Mouse (Mus musculus): ENCODE data around the gene Med12l. TPM values are rescaled to one million over a fixed set of nuclear protein-coding genes. Genes with fewer than 3 reads are reported as not detected.

Med12l gene
- total and polyA plus RNA-seq, 3 experiments: 0.93 to 2.0 (median 1.5) TPM

DNA sequence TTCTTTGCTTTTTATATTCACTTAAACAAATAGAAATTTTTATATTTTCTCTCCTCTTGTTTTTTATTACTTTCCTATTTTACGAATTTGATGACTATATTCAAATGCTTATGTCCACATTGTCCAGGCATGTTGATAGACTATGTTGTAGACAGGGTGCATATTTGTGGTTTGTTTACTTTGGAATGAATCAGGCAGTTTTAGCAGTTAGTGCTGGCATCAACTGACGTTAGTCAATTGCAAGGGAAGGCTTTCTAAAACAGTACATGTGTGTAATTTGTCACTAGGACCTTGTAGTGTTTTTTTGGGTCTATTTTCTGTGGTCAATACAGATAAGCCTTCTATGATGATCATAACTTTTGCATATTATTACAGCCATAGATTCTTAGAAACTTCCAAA, 284.9 kb downstream of the Med12l start:
- H3K27me3 ChIP-seq (replicated peaks): no peaks in the 10 kb centered on the region
- no peak overlapping the region for H3K4me3 ChIP-seq (replicated peaks in 1 of 3; ENCODE audit: low read depth in 2 of 3, low read length in 2 of 3, poor library complexity in 1 of 3)
- H3K9ac ChIP-seq (ENCODE audit: insufficient read depth, low read depth): no peak overlapping the region
- peaks cover 0 to under 1% of the 10 kb centered on the region in 2 experiments; a peak in 1 of 4 replicates for H3K4me1 ChIP-seq (ENCODE audit: control insufficient read depth in 1 of 2, insufficient read depth in 2 of 2)
- H3K79me2 ChIP-seq (replicated peaks; ENCODE audit: control insufficient read depth, extremely low read depth, insufficient read depth, poor library complexity, severe bottlenecking): no peaks in the 10 kb centered on the region
- no peak overlapping the region for H3K27ac ChIP-seq (ENCODE audit: insufficient read depth, low read depth)
- in situ Hi-C loops (cut with MboI; ENCODE audit: low pct_ligation_motif_present, low pct_unique_long_range_greater_than_20kb, low sequenced_read_pairs): no loop called here
- no peak for DNase-seq (ENCODE audit: extremely low read depth)
- no peaks in the 10 kb centered on the region for H3K9me3 ChIP-seq (replicated peaks; ENCODE audit: low read length)
- no peak overlapping the region for H3K4me2 ChIP-seq (ENCODE audit: insufficient read depth, low read depth, poor library complexity, severe bottlenecking)
- TF ChIP-seq CHD1 (IDR thresholded peaks at IDR 0.05; ENCODE audit: low read depth, low read length) (no peak), ELF1 (IDR thresholded peaks at IDR 0.05; ENCODE audit: low read depth, low read length) (no peak), MEF2A (IDR thresholded peaks at IDR 0.05; ENCODE audit: borderline replicate concordance, low read depth, low read length) (no peak), EP300 (IDR thresholded peaks at IDR 0.05; ENCODE audit: low read length) (no peak)
- dilution Hi-C loops (cut with MboI; ENCODE audit: extremely low pct_ligation_motif_present, extremely low pct_unique_long_range_greater_than_20kb, low sequenced_read_pairs): no loop called here
- H3K36me3 ChIP-seq (replicated peaks in 1 of 2; ENCODE audit: control insufficient read depth in 1 of 2, insufficient read depth in 1 of 2, low read length in 1 of 2): no peaks in the 10 kb centered on the region

DNA sequence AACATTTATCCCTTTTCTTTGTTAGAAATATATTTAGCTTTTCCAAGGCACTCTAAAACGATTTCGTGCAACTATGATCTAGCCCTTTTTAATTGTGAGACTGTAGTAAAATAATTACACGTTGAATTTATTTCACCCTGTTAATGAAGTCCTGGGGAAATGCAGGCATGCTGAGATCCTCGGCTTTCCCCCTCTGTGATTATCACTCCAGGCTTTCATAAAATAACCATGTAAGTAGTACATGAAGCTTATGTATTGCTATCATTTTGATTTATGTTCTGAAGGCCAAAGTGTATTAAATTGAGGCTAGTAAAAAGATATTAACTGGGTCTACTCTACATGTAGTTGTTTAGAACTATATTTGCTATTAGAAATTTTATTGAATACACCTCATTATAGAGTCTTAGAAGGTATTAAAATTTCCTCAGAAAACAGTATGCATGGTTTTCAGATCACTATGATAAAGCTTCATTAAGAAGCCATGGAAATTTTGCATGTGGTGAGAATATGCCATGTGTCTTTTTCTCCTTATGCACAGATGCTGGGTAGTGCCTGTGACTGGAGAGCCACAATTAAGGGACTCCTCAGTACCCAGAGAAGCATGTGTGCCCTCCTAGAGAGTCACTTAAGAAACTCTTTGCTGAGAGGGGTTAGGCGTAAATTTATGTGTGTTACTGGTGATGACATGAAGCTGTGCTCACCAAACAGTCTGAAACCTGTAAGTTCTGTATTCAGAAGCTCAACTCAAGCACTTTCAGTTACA, 288.0 kb downstream of the Med12l start:
- DNase-seq (ENCODE audit: extremely low read depth): no peak
- no peaks in the 10 kb centered on the region for H3K9me3 ChIP-seq (replicated peaks; ENCODE audit: low read length)
- H3K4me2 ChIP-seq (ENCODE audit: insufficient read depth, low read depth, poor library complexity, severe bottlenecking): no peak overlapping the region
- no peaks in the 10 kb centered on the region for H3K27me3 ChIP-seq (replicated peaks)
- in situ Hi-C loops (cut with MboI; ENCODE audit: low pct_ligation_motif_present, low pct_unique_long_range_greater_than_20kb, low sequenced_read_pairs): no loop called here
- no peak overlapping the region for H3K4me3 ChIP-seq (replicated peaks in 1 of 3; ENCODE audit: low read depth in 2 of 3, low read length in 2 of 3, poor library complexity in 1 of 3)
- TF ChIP-seq POLR2A (IDR thresholded peaks at IDR 0.05; ENCODE audit: low read depth, low read length) (no peak), USF2 (conservative IDR thresholded peaks at IDR 0.05; ENCODE audit: low read depth, low read length) (no peak), E2F4 (IDR thresholded peaks at IDR 0.05; ENCODE audit: insufficient replicate concordance, low read depth, low read length) (no peak), SMC3 (IDR thresholded peaks at IDR 0.05; ENCODE audit: low read depth, low read length) (no peak), POLR2AphosphoS2 (IDR thresholded peaks at IDR 0.05; ENCODE audit: low read depth, low read length) (no peak), ZNF384 (IDR thresholded peaks at IDR 0.05; ENCODE audit: low read depth, low read length) (no peak), EP300 (IDR thresholded peaks at IDR 0.05; ENCODE audit: low read length) (no peak), CHD2 (IDR thresholded peaks at IDR 0.05; ENCODE audit: low read length) (no peak), NELFE (IDR thresholded peaks at IDR 0.05; ENCODE audit: low read depth, low read length) (no peak), ZMIZ1 (IDR thresholded peaks at IDR 0.05; ENCODE audit: low read depth, low read length) (no peak), MAZ (IDR thresholded peaks at IDR 0.05; ENCODE audit: low read depth, low read length) (no peak), SIN3A (IDR thresholded peaks at IDR 0.05; ENCODE audit: low read length) (no peak)
- H3K9ac ChIP-seq (ENCODE audit: insufficient read depth, low read depth): no peak overlapping the region
- dilution Hi-C loops (cut with MboI; ENCODE audit: extremely low pct_ligation_motif_present, extremely low pct_unique_long_range_greater_than_20kb, low sequenced_read_pairs): no loop called here
- no peak overlapping the region for H3K27ac ChIP-seq (ENCODE audit: insufficient read depth, low read depth)
- peaks cover 0 to 1% of the 10 kb centered on the region in 2 experiments for H3K36me3 ChIP-seq (replicated peaks in 1 of 2; ENCODE audit: control insufficient read depth in 1 of 2, insufficient read depth in 1 of 2, low read length in 1 of 2)
- peaks cover 4 to 15% of the 10 kb centered on the region in 2 experiments for H3K4me1 ChIP-seq (ENCODE audit: control insufficient read depth in 1 of 2, insufficient read depth in 2 of 2)
- H3K79me2 ChIP-seq (replicated peaks; ENCODE audit: control insufficient read depth, extremely low read depth, insufficient read depth, poor library complexity, severe bottlenecking): no peaks in the 10 kb centered on the region
